ENCODE assay signal across 9 mouse cellular contexts in the genomic region with DNA sequence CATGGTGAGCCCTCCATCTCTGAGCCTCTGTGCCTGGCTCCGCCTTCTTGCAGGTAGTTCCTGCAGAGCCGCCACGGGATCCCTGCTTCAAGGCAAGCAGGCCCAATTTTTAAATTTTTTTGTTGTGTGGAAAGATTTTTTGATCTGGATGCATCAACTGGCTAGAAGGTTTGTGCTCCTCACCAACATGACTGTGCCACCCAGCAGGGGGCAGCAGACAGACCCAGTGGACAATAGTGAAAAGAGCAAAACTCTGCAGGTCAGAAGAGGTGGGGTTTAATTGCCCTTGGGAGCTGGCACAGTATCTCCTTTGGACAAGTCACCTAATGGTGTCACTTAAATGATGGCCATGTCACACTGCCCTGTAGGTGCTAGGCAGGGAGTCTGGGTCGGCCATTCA.
DNase-seq lines count a peak whose midpoint lies in the region; ATAC-seq and TF ChIP-seq lines count a peak whose summit lies in the region.
"Had no signal": no experiment of that assay in that cellular context is flagged by ENCODE, and none has a peak within 500 bp of the region (broad histone marks: within the 10 kb centered on the region; RNA-seq: fewer than 3 reads in every experiment).

No protein-coding gene starts in this region.

- H3K9ac ChIP-seq in liver, postnatal 0 days (replicated peaks), result no peak overlapping the region
- H3K9ac ChIP-seq: hindbrain, embryonic 15.5 days had no signal

- H3K9me3 ChIP-seq in liver, postnatal 0 days (ENCODE audit: low read length), result no peaks in the 10 kb centered on the region
- H3K9me3 ChIP-seq: hindbrain, embryonic 15.5 days had no signal

- H3K27ac ChIP-seq in bone marrow macrophage, adult 2 months (ENCODE audit: insufficient read depth, low read depth, low read length), result no peak overlapping the region
- no peak overlapping the region for H3K27ac ChIP-seq in liver, postnatal 0 days (ENCODE audit: low read depth)
- H3K27ac ChIP-seq: hindbrain, embryonic 15.5 days had no signal

- peak; percentile 93 for TF ChIP-seq CTCF in bone marrow macrophage, adult 2 months (IDR thresholded peaks at IDR 0.05; ENCODE audit: low read depth, low read length)
- TF ChIP-seq CTCF in liver, postnatal 0 days (IDR thresholded peaks at IDR 0.05; ENCODE audit: low read depth), result peak; percentile 89

- H3K4me2 ChIP-seq in liver, postnatal 0 days (ENCODE audit: low read depth, low read length), result no peak overlapping the region
- H3K4me2 ChIP-seq: hindbrain, embryonic 15.5 days had no signal

- TF ChIP-seq POLR2A in bone marrow macrophage, adult 2 months (IDR thresholded peaks at IDR 0.05; ENCODE audit: borderline replicate concordance, low read depth, low read length), result no peak

- no peak for ATAC-seq in liver, postnatal 0 days

- TF ChIP-seq EP300 in liver, postnatal 0 days (IDR thresholded peaks at IDR 0.05; ENCODE audit: low read depth), result no peak

- no peaks in the 10 kb centered on the region for H3K27me3 ChIP-seq in liver, postnatal 0 days (ENCODE audit: insufficient read depth, low read length)
- H3K27me3 ChIP-seq: hindbrain, embryonic 15.5 days had no signal

- H3K4me1 ChIP-seq in bone marrow macrophage, adult 2 months (ENCODE audit: control insufficient read depth, insufficient read depth, low read length), result peaks cover 2% of the 10 kb centered on the region; the same call in 1 of the 2 replicates
- H3K4me1 ChIP-seq in liver, postnatal 0 days (ENCODE audit: insufficient read depth), result peaks cover 5% of the 10 kb centered on the region; the same call in 1 of the 2 replicates

- peak; percentile 51 for DNase-seq in right cerebral cortex, adult 18-20 months
- DNase-seq in right cerebral cortex, postnatal 25 days, result no peak
- DNase-seq in frontal cortex, postnatal 10 days (ENCODE audit: low spot score in 2 of 2), result peak; percentile 27 to 56
- DNase-seq in kidney, postnatal 14 days, result peak; percentile 85
- DNase-seq in liver, postnatal 0 days, result peak; percentile 85
- peak; percentile 46 for DNase-seq in retina, postnatal 7 days (ENCODE audit: low read depth, low spot score)
- peak; percentile 82 for DNase-seq in urinary bladder, postnatal 25 days (ENCODE audit: low spot score)

- H3K4me3 ChIP-seq in bone marrow macrophage, adult 2 months (ENCODE audit: insufficient read depth, low read length), result no peak overlapping the region
- no peak overlapping the region for H3K4me3 ChIP-seq in liver, postnatal 0 days (ENCODE audit: low read depth, low read length)
- H3K4me3 ChIP-seq: hindbrain, embryonic 15.5 days had no signal

- no peaks in the 10 kb centered on the region for H3K36me3 ChIP-seq in liver, postnatal 0 days (replicated peaks; ENCODE audit: insufficient read depth, low read length)
- H3K36me3 ChIP-seq: hindbrain, embryonic 15.5 days had no signal

- 59% methylated on average over 4 of the region's 4 CpGs for WGBS in liver, postnatal 0 days (ENCODE audit: insufficient replicate concordance)
